Mouse (Mus musculus): Measurements from ENCODE around the gene Bcor.

The Bcor gene

GRCm38 (mm10) chrX:12085949-12086348, 74.2 kb downstream of the Bcor start:
- no peak for DNase-seq (ENCODE audit: low spot score in 2 of 2)

- DNase-seq (ENCODE audit: low spot score in 2 of 2) = no peak
Measured at GRCm38 (mm10) chrX:12085290-12085689, 74.9 kb downstream of the Bcor start.

GRCm38 (mm10) chrX:12084698-12085097, 75.5 kb downstream of the Bcor start:
- no peak for DNase-seq (ENCODE audit: low spot score in 2 of 2)

DNA sequence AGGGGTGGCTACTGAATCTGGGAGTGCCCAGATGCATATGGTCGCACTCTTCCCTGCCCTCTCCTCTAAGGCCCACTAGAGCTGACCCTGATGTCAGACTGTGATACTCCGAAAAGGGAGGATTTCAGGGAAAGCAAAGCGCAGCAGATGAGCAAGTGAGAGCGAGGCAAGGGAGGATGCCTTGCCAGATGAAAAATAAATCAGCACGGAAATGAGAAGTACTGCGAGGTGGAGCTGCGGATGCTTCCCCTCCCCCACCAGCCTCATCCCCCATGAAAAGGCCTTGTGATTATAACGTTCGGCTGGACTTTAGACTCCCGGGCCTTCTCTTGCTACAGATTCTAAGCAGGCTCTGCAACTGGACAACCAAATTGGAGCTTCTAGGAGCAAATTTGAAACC, 76.5 kb downstream of the Bcor start:
- no peak for DNase-seq (ENCODE audit: low spot score in 2 of 2)

DNA sequence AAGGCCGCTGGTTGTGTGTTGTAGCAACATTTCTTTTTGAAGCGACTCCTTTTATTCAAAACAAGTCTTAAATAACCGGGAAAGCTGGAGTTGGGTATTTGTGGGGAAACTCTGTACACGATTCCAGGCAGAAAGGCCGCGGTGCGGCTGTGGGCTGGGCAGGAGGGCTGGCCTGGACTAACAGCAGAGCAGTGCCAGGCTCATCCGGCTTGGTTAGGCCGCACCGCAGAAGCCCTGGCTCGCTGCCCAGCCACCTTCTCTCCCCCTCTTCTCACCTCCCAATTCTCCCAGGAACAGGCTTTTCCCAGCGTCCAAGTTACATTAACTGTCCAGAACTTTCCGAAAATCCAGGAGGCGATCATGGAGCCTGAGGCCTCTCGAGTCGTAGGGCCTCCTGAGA, 77.4 kb downstream of the Bcor start:
- DNase-seq (ENCODE audit: low spot score in 2 of 2) = no peak

DNA sequence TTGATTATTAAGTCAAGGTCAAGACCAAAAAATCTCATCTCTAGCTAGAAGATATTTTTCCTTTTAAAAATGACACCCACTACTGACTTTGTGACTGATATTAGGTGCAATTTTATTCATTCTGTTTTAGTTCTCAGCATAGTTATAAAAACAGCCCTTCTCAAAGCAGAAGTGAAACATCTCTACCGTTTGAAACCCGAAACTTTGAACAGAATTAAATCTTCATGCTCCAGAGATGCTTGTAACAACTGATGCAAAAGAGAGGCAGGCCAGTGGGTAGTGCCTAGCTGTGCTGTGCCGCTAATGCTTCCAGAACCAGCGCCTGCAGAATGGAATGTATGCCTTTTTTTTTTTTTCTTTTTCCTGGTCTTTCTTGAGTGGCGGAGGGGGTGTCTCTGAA, 78.0 kb downstream of the Bcor start:
- no peak for DNase-seq (ENCODE audit: low spot score in 2 of 2)

- no peak for DNase-seq (ENCODE audit: low spot score in 2 of 2)
Measured at GRCm38 (mm10) chrX:12081741-12082155, 78.4 kb downstream of the Bcor start.

- DNase-seq (ENCODE audit: low spot score in 2 of 2) = no peak
Measured at GRCm38 (mm10) chrX:12080904-12081740, 79.0 kb downstream of the Bcor start.

DNA sequence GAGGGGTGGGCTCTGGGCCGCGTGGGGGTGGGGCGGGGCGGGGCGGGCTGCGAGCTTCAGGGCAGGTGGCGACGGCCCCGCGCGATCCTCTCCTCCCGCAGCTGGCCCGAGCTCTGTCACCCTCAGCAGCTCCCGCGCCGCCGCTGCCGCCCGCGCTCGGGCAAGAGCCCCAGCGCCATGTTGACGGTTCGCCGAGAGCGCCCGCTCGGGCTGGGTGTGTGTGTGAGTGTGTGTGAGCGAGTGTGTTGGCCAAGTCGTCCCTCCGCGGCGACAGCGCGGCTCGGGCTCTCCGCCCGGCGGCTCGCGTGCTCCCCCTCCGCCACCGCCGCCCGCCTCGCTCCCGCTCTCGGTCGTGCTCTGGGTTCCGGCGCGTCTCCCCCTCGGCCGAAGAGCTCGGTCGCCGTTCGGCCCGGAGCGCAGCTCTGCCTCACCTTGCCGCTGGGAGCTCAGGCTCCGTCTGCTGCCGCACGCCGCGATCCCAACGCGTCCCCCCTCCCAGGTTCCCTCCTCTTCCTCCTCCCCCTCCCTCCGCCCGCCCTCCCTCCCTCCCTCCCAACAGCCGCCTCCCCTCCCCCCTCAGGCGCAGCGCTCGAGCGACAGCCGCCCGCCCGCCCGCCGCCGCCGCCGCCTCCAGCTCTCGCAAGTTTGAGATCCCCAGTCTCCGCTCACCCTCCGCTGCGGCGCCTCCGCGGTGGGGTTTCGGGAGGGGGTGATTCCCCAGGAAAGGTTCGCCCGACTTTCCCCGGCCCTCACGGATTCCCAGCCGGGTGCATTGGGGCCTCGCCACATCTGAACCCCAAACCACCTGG, 79.9 kb downstream of the Bcor start:
- DNase-seq (ENCODE audit: low spot score in 2 of 2) = peak in 1 of 2 experiments; percentile 24

GRCm38 (mm10) chrX:12079309-12080094, 80.7 kb downstream of the Bcor start:
- no peak for DNase-seq (ENCODE audit: low spot score in 2 of 2)

GRCm38 (mm10) chrX:12079059-12079308, 81.2 kb downstream of the Bcor start:
- DNase-seq (ENCODE audit: low spot score in 2 of 2) = no peak

DNA sequence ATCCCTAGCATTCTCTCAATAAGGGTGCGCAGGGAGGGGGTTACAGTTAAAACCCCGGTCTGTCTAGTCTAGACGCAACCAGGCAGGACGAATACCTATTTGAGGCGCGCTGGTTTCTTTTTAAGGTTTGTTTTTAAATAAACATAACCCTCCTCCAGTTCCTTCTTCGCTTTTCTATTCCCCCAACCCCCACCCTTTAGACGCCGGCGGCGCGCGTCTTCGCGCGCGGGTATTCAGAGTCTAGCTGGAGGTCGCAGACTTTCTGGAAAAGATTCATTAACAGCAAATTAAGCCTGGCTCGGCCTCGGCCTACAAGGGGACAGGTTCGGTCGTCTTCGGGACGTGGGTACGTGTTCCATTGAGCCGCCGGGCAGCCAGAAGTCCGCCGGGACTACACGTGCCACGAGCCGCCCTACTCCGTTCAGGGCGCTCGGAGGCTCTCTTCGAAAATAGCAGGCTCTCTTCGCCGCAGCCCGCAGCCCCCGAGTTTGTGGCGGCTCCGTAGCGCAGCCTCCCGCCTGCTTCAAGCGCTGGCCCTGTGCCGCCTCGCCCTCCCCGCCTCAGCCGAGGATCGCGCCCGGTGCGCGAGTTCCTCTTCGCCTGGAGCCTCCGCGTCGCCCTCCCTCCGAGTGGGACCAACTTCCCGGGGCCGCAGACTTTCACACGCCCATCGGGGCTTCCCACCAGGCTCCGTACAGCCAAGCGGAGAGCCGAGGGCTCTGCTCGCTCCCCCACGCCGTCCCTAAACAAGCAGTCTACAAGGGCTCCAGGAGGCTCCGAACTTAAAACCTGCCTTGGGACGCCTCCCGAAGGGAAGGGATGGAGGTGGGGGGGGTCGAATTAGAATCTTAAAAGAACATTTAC, 81.7 kb downstream of the Bcor start:
- no peak for DNase-seq (ENCODE audit: low spot score in 2 of 2)

- DNase-seq (ENCODE audit: low spot score in 2 of 2) = no peak
Measured at GRCm38 (mm10) chrX:12077601-12077980, 82.6 kb downstream of the Bcor start.

- DNase-seq (ENCODE audit: low spot score in 2 of 2) = peak in 1 of 2 experiments; percentile 27
Measured at GRCm38 (mm10) chrX:12076763-12077600, 83.2 kb downstream of the Bcor start.

DNA sequence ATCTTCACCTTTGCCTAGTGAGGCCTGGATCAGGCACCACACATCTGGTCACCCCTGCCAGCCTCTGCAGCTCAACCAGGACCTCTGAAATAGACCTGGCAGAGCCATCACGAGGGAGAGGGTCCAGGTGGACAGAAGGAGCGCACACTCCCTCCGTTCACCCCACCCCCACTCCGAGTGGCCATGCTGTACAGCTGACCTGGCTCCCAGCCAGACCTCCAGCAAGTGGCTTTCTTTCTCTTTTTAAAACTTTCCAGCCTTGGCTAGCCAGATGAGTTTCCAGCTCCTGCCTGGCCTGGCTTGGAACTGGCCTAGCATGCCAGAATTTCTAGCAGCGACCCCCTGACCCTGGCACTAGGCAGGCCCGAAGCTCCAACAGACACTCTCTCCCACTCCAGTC, 87.4 kb downstream of the Bcor start:
- no peak for DNase-seq (ENCODE audit: low spot score in 2 of 2)

GRCm38 (mm10) chrX:12068978-12069724, 91.0 kb downstream of the Bcor start:
- no peak for DNase-seq (ENCODE audit: low spot score in 2 of 2)

DNA sequence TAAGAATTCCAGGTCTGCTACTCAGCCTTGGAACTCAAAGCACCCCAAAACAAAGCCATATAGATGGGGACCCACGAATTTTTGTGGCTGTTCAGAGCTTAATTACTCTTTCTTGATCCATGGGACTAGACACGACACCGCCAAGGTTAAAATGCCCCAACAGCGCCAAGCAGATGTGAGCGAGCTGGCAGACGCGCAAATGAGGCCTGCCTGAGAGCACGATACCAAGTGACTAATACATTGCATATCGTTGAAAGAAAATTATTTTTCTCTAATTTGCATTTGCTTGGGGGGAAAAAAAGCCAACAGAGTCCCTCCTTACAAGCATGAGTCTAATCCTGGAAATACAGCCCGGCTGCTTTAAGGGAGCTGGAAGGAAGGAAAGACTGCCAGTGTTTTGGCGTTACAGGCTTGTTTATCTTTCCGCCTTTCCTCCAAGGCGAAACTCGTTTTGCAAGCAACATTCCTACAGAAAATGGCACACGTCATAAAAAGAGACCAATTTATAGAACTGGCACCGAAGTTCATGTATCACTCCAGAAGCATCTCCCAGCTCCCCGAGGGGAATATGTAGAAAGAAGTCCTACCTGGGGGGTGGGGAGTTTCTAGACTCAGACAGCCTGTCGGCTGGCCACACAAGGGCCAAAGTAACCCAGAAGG, 92.2 kb downstream of the Bcor start:
- no peak for DNase-seq (ENCODE audit: low spot score in 2 of 2)

DNA sequence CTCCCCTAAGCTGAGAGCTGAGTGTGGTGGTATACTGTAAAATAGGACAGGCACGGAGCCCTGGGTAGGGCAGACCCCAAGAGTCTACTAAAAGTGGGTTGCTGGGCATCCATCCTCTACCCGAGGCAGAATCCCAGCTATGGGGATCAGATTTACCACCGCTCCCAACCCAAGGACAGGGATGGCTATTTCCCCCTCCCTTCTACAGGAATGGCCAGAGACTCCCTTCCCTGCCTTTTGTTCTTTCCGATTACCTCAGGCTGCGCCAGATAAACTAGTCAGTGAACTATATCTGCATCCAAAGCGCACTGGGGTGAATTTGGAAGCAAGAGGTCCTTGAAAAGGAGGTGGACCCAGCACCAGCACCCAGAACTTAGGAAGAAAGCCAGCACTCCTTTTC, 93.1 kb downstream of the Bcor start:
- no peak for DNase-seq (ENCODE audit: low spot score in 2 of 2)

- DNase-seq (ENCODE audit: low spot score in 2 of 2) = no peak
Measured at GRCm38 (mm10) chrX:12065782-12066181, 94.4 kb downstream of the Bcor start.

- DNase-seq (ENCODE audit: low spot score in 2 of 2) = no peak
Measured at GRCm38 (mm10) chrX:12062932-12063260, 97.3 kb downstream of the Bcor start.

All from frontal cortex, postnatal 14 days (tissue).